ENCODE assay signal across 8 mouse cellular contexts in genomic region chr5:122353807-122354491, GRCm38 (mm10). TPM values are rescaled to one million over a fixed set of nuclear protein-coding genes. Genes with fewer than 3 reads are reported as not detected.
DNase-seq lines count a peak whose midpoint lies in the region; ATAC-seq and TF ChIP-seq lines count a peak whose summit lies in the region.

Rad9b (minus strand) TSS chr5:122354233.
Vps29 (plus strand) TSS chr5:122354369.

- H3K4me3 ChIP-seq in ES-Bruce4 (ENCODE audit: low read depth, low read length), result peak within 1 kb of the TSS; percentile 94
- peak within 1 kb of the TSS; percentile 97 for H3K4me3 ChIP-seq in forebrain, embryonic 13.5 days
- H3K4me3 ChIP-seq in liver, postnatal 0 days (ENCODE audit: low read depth, low read length), result peak within 1 kb of the TSS; percentile 95
- H3K4me3 ChIP-seq in neural tube, embryonic 14.5 days (ENCODE audit: low read depth, low read length), result peak within 1 kb of the TSS; percentile 84

- 2% methylated on average over 51 of the region's 51 CpGs for WGBS in forebrain, embryonic 13.5 days
- under 1% methylated on average over 51 of the region's 51 CpGs for WGBS in large intestine, adult 2 months
- WGBS in liver, postnatal 0 days (ENCODE audit: insufficient replicate concordance), result 2% methylated on average over 51 of the region's 51 CpGs
- WGBS in neural tube, embryonic 14.5 days, result under 1% methylated on average over 50 of the region's 51 CpGs

- peak within 1 kb of the TSS; percentile 10; the same call in 1 of the 2 replicates for H3K27ac ChIP-seq in ES-Bruce4 (ENCODE audit: insufficient read depth, low read length)
- peak within 1 kb of the TSS; percentile 68 for H3K27ac ChIP-seq in forebrain, embryonic 13.5 days
- peak within 1 kb of the TSS; percentile 81 for H3K27ac ChIP-seq in liver, postnatal 0 days (ENCODE audit: low read depth)
- peak within 1 kb of the TSS; percentile 79 for H3K27ac ChIP-seq in neural tube, embryonic 14.5 days (ENCODE audit: low read depth, low read length)

- H3K4me2 ChIP-seq in forebrain, embryonic 13.5 days, result peak within 1 kb of the TSS; percentile 82
- peak within 1 kb of the TSS; percentile 82 for H3K4me2 ChIP-seq in liver, postnatal 0 days (ENCODE audit: low read depth, low read length)
- peak within 1 kb of the TSS; percentile 72 for H3K4me2 ChIP-seq in neural tube, embryonic 14.5 days (ENCODE audit: low read depth, low read length)

- TF ChIP-seq EP300 in ES-Bruce4 (IDR thresholded peaks at IDR 0.05; ENCODE audit: insufficient read depth, low read depth, low read length), result no peak
- peak; percentile 85 for TF ChIP-seq EP300 in liver, postnatal 0 days (IDR thresholded peaks at IDR 0.05; ENCODE audit: low read depth)

- no peaks in the 10 kb centered on the region for H3K4me1 ChIP-seq in ES-Bruce4 (ENCODE audit: control insufficient read depth, insufficient read depth, low read length)
- H3K4me1 ChIP-seq in forebrain, embryonic 13.5 days, result peaks cover 11% of the 10 kb centered on the region
- H3K4me1 ChIP-seq in liver, postnatal 0 days (ENCODE audit: insufficient read depth), result peaks cover 9% of the 10 kb centered on the region
- H3K4me1 ChIP-seq in neural tube, embryonic 14.5 days (ENCODE audit: control insufficient read depth, insufficient read depth, low read length), result peaks cover 3% of the 10 kb centered on the region; the same call in 1 of the 2 replicates

- peak; percentile 85; the same call in 1 of the 2 replicates for ATAC-seq in cerebellum, adult (ENCODE audit: insufficient number of reproducible peaks, low FRiP score, low TSS enrichment)
- ATAC-seq in forebrain, embryonic 13.5 days, result peak; percentile 95
- peak; percentile 96 for ATAC-seq in liver, postnatal 0 days
- peak; percentile 94 for ATAC-seq in neural tube, embryonic 14.5 days (ENCODE audit: low read depth)

- no peaks in the 10 kb centered on the region for H3K36me3 ChIP-seq in ES-Bruce4 (ENCODE audit: control insufficient read depth, insufficient read depth, low read length, poor library complexity, severe bottlenecking)
- H3K36me3 ChIP-seq in forebrain, embryonic 13.5 days (ENCODE audit: poor library complexity, severe bottlenecking), result peaks cover 18% of the 10 kb centered on the region
- H3K36me3 ChIP-seq in liver, postnatal 0 days (replicated peaks; ENCODE audit: insufficient read depth, low read length), result no peaks in the 10 kb centered on the region
- H3K36me3 ChIP-seq in neural tube, embryonic 14.5 days (ENCODE audit: control insufficient read depth, insufficient read depth, low read length), result no peaks in the 10 kb centered on the region

- peak; percentile 35 for TF ChIP-seq POLR2A in ES-Bruce4 (IDR thresholded peaks at IDR 0.05; ENCODE audit: insufficient read depth, low read length)

- peak; percentile 99 to 100 for DNase-seq in heart, postnatal 10 days
- DNase-seq in large intestine, adult 2 months (ENCODE audit: low read depth, low spot score), result peak; percentile 98
- DNase-seq in liver, postnatal 0 days, result peak; percentile 100
- DNase-seq in testis, postnatal 10 days (ENCODE audit: low spot score), result peak; percentile 100

- peak within 1 kb of the TSS; percentile 77 for H3K9ac ChIP-seq in ES-Bruce4 (ENCODE audit: low read depth, poor library complexity, severe bottlenecking)
- peak within 1 kb of the TSS; percentile 94 for H3K9ac ChIP-seq in forebrain, embryonic 13.5 days
- peak within 1 kb of the TSS; percentile 88 for H3K9ac ChIP-seq in liver, postnatal 0 days (replicated peaks)
- peak within 1 kb of the TSS; percentile 88 for H3K9ac ChIP-seq in neural tube, embryonic 14.5 days (replicated peaks; ENCODE audit: low read depth, low read length)

- no peaks in the 10 kb centered on the region for H3K27me3 ChIP-seq in ES-Bruce4 (ENCODE audit: control insufficient read depth, insufficient read depth, low read length, poor library complexity, severe bottlenecking)
- H3K27me3 ChIP-seq in forebrain, embryonic 13.5 days, result no peaks in the 10 kb centered on the region
- no peaks in the 10 kb centered on the region for H3K27me3 ChIP-seq in liver, postnatal 0 days (ENCODE audit: insufficient read depth, low read length)
- no peaks in the 10 kb centered on the region; the same call in 1 of the 2 replicates for H3K27me3 ChIP-seq in neural tube, embryonic 14.5 days (ENCODE audit: control insufficient read depth, insufficient read depth, low read length)

- no peaks in the 10 kb centered on the region for H3K9me3 ChIP-seq in ES-Bruce4 (replicated peaks; ENCODE audit: control insufficient read depth, insufficient read depth, low read length, poor library complexity, severe bottlenecking)
- H3K9me3 ChIP-seq in forebrain, embryonic 13.5 days (replicated peaks), result no peaks in the 10 kb centered on the region
- H3K9me3 ChIP-seq in liver, postnatal 0 days (ENCODE audit: low read length), result no peaks in the 10 kb centered on the region
- H3K9me3 ChIP-seq in neural tube, embryonic 14.5 days (ENCODE audit: control insufficient read depth, low read length), result no peaks in the 10 kb centered on the region

- no peak for TF ChIP-seq CTCF in ES-Bruce4 (IDR thresholded peaks at IDR 0.05; ENCODE audit: low read depth, low read length)
- TF ChIP-seq CTCF in liver, postnatal 0 days (IDR thresholded peaks at IDR 0.05; ENCODE audit: low read depth), result no peak

- intact Hi-C loops in heart, postnatal 10 days (cut with DNase I), result loop anchor here (2.0 kb wide), 1 partner anchor 17 kb away; the partner anchor contains the start of gene Gpn3

RNA-seq across cellular contexts. Expression of gene Rad9b, which starts in this region (rescaled TPM):
- polyA plus RNA-seq in ES-Bruce4 (2011; ENCODE audit: insufficient read depth, insufficient read length, low read depth, missing spikeins), result 17.7 and 19.7 TPM in 2 replicates
- polyA plus RNA-seq in forebrain, embryonic 13.5 days (2015; fragmentation: Nextera tagmentation; extraction: Ambion mirVana), result 16.1 TPM in 2 replicates
- total RNA-seq in heart, postnatal 10 days (2021), result 1 to 10 TPM; 1.1 to 1.4 TPM
- 0.95 and 1.7 TPM in 2 replicates for polyA plus RNA-seq in large intestine, adult 2 months (2012; rRNA removed)
- 2.7 and 3.0 TPM in 2 replicates for polyA plus RNA-seq in liver, postnatal 0 days (2015; fragmentation: Nextera tagmentation; extraction: Ambion mirVana)
- 20.2 and 24.7 TPM in 2 replicates for polyA plus RNA-seq in neural tube, embryonic 14.5 days (2014; fragmentation: Nextera tagmentation; extraction: Ambion mirVana)

RNA-seq across cellular contexts. Expression of gene Vps29, which starts in this region (rescaled TPM):
- 99.0 and 105 TPM in 2 replicates for polyA plus RNA-seq in ES-Bruce4 (2011; ENCODE audit: insufficient read depth, insufficient read length, low read depth, missing spikeins)
- polyA plus RNA-seq in forebrain, embryonic 13.5 days (2015; fragmentation: Nextera tagmentation; extraction: Ambion mirVana), result 228 and 236 TPM in 2 replicates
- total RNA-seq in heart, postnatal 10 days (2021), result 100 to 1,000 TPM; 109 to 122 TPM
- 69.2 and 79.4 TPM in 2 replicates for polyA plus RNA-seq in large intestine, adult 2 months (2012; rRNA removed)
- 93.1 and 104 TPM in 2 replicates for polyA plus RNA-seq in liver, postnatal 0 days (2015; fragmentation: Nextera tagmentation; extraction: Ambion mirVana)
- 325 and 347 TPM in 2 replicates for polyA plus RNA-seq in neural tube, embryonic 14.5 days (2014; fragmentation: Nextera tagmentation; extraction: Ambion mirVana)

Comparison
In these comparisons a context has a peak if more than half of its experiments do, and no peak if none do; other contexts are left out.
1. Peak in every context shown above with its lines: DNase-seq, ATAC-seq, H3K4me3 ChIP-seq and H3K27ac ChIP-seq.
2. H3K27ac ChIP-seq: peak in every context shown above with its lines; median percentile 81 in liver, postnatal 0 days; 79 in neural tube, embryonic 14.5 days; 68 in forebrain, embryonic 13.5 days; 10 in ES-Bruce4.